Mouse (Mus musculus) gastrocnemius, postnatal 10 days (tissue): Measurements from ENCODE around the gene Ptma. TPM values are rescaled to one million over a fixed set of nuclear protein-coding genes. Genes with fewer than 3 reads are reported as not detected.

Experiments used
- DNase-seq: peaks from one replicate; pipeline ENCODE4 v3.0.0; 2021; ENCODE audit warnings: mixed read lengths
- total RNA-seq, 2 experiments: library from RNA; stranded (reverse); gene quantifications; 2 replicates each; pipeline ENCODE4 v1.2.3; 2021

Gene Ptma
- total RNA-seq, 2 experiments from 2014 or later: 358 to 428 TPM

GRCm38 (mm10) chr1:86546797-86547196 lies 20.3 kb downstream of the Ptma start:
- no peak for DNase-seq

- DNase-seq: no peak
Measured at GRCm38 (mm10) chr1:86551299-86551698, 24.8 kb downstream of the Ptma start.

GRCm38 (mm10) chr1:86551877-86552276 lies 25.4 kb downstream of the Ptma start:
- no peak for DNase-seq

- no peak for DNase-seq
Measured at GRCm38 (mm10) chr1:86555665-86556064, 29.1 kb downstream of the Ptma start.

- no peak for DNase-seq
Measured at GRCm38 (mm10) chr1:86557872-86558271, 31.3 kb downstream of the Ptma start.

GRCm38 (mm10) chr1:86559232-86559631 lies 32.7 kb downstream of the Ptma start:
- DNase-seq: no peak

- no peak for DNase-seq
Measured at GRCm38 (mm10) chr1:86562663-86563062, 36.1 kb downstream of the Ptma start.

GRCm38 (mm10) chr1:86568409-86568808 lies 41.9 kb downstream of the Ptma start:
- DNase-seq: no peak

GRCm38 (mm10) chr1:86569292-86569860 lies 42.9 kb downstream of the Ptma start:
- DNase-seq: no peak

GRCm38 (mm10) chr1:86571381-86571780 lies 44.9 kb downstream of the Ptma start:
- no peak for DNase-seq

GRCm38 (mm10) chr1:86571941-86572340 lies 45.4 kb downstream of the Ptma start:
- DNase-seq: no peak

Other genes with a start within 250 kb of the Ptma start
- under 1 TPM; 0.09 to 0.29 TPM for gene B3gnt7, start 223.9 kb upstream of the Ptma start, total RNA-seq
- 100 to 1,000 TPM; 143 to 165 TPM for gene Ncl, start 167.3 kb upstream of the Ptma start, total RNA-seq
- gene Nmur1, start 100.5 kb upstream of the Ptma start, total RNA-seq: not detected
- gene Tex44, start 100.4 kb upstream of the Ptma start, total RNA-seq: not detected
- 10 to 100 TPM; 32.5 to 40.2 TPM for gene Pde6d, start 55.9 kb downstream of the Ptma start, total RNA-seq
- 10 to 100 TPM; 10.5 to 12.6 TPM for gene Cops7b, start 56.2 kb downstream of the Ptma start, total RNA-seq
- 1 to 10 TPM; 1.9 to 2.2 TPM for gene Nppc, start 143.8 kb downstream of the Ptma start, total RNA-seq
- 10 to 100 TPM; 14.5 to 16.9 TPM for gene Dis3l2, start 177.1 kb downstream of the Ptma start, total RNA-seq